Mouse (Mus musculus) megakaryocyte, embryonic 14.5 days (primary cell): Measurements from ENCODE around the gene Cep78.

Source experiments
- FLI1 ChIP-seq: IDR thresholded peaks from 2 replicates; pipeline ENCODE4 v1.6.1; 2012; ENCODE audit warnings: low read length, inconsistent platforms, mixed read lengths
- GATA1 ChIP-seq: IDR thresholded peaks from 3 replicates; pipeline ENCODE4 v1.6.1; 2012; ENCODE audit warnings: mixed read lengths, low read length, inconsistent platforms, borderline replicate concordance

DNA sequence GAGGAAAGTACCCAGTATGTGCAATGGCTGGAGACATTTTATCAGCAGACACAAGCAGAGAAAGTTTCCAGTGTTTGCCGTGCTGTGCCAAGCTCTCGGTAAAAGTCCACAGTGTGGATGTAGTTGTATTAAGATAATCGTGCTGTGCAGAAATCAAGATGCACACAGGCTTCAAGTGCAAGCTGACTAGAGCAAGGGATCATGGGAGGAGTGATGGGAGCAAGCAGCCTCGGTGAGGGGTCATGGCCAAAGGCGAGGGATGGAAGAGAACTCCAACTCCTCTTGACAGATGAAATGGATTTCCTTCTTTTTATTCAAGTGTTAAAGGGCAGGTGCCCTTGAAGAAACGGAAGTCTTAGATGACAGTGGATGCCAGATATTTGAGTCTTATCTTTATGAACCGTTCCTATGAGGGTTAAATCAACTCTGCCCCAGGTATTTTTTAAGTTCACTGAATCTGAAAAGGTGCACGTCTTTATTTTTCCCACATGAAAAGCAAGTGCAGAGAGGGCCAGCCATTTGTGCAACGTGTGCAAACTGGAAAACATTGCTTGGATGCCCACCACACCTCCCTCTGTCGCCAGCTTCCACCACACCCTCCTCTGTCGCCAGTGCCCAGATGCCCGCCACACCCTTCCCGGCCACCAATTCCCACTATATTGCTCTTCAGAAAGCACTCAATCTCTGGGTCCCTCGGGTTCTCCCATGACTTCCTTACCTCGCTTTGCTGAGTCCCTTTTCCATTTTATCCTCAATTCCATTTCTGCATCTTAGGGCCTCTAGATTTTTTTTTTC, 43.3 kb upstream of the Cep78 start:
- TF ChIP-seq GATA1 (no peak), FLI1 (no peak)
